Mouse (Mus musculus) heart, postnatal 0 days (tissue): ENCODE measurements around the gene Abca17.

ENCODE experiments used
- CTCF ChIP-seq: IDR thresholded peaks from 2 replicates; pipeline ENCODE4 v1.5.1; 2016; ENCODE audit warnings: antibody characterized with exemption, control low read depth, low read depth
- EP300 ChIP-seq: IDR thresholded peaks from 2 replicates; pipeline ENCODE4 v1.6.1; 2016; ENCODE audit warnings: antibody characterized with exemption, low read depth

GRCm38 (mm10) chr17:24391149-24391548 lies 40.3 kb upstream of the Abca17 start:
- no peak; the same call in 1 of the 2 replicates for TF ChIP-seq CTCF
- no peak for TF ChIP-seq EP300
